Mouse (Mus musculus) right cerebral cortex, postnatal 14 days (tissue): Measurements from ENCODE around the gene Sbf2.
"Not testable (repeated sequence)": the region's sequence is repeated elsewhere in the genome, so short reads cannot be mapped to it uniquely, and the experiment has no call there.

ENCODE experiments used
- DNase-seq: peaks from one replicate; pipeline ENCODE4 v3.0.0; 2022

Gene Sbf2

DNA sequence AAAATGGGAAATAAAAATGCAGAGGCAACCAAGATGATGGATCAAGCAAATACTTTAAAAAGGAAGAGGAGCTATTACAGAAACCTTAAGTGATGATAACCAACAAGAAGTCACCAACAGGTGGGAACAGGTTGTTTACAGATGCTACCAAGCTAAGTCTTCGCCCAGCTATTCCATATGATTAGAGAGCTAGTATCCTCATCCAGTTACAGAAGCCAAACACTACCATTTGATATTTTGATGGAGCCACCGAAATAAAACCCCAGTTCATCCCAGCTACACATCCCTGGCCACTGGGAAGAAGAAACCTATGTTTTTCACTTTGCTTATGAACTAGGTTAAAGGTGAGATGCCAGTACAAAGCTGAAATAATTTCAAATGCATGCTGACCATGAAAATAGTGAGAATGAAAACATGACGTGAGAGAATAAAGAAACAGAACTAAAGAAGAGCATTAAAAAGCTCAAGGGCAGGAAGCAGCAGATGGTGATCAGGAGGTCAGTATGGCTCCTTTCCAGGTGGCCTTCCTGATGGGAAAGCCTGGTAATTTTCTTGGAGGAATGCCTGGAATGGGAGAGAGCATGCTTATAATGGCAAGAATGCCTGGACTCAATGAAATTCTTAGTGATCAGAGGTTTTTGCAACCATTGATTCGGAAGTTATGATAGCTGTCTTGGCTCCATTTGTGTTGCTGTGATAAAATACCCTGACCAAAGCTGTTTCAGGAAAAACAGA lies 48.7 kb downstream of the Sbf2 start:
- no peak for DNase-seq

DNA sequence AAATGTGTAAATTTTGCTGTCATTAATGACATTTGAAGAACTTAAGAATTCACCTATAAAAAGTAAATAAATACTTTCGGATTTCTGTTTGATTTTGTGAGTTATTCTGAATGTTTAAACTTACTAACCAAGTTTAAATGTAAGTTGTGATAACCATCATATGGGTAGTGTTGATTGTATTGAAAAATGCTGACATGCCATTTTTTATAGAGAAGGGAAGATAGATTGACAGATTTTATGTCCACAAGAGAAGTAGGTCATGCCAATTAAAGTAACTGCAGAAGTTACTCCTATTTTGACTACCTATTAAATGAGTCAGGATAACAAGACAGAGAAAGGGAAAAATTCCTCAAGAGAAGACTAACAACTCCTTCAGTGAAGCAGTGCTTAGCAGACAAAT lies 53.1 kb downstream of the Sbf2 start:
- DNase-seq: no peak

DNA sequence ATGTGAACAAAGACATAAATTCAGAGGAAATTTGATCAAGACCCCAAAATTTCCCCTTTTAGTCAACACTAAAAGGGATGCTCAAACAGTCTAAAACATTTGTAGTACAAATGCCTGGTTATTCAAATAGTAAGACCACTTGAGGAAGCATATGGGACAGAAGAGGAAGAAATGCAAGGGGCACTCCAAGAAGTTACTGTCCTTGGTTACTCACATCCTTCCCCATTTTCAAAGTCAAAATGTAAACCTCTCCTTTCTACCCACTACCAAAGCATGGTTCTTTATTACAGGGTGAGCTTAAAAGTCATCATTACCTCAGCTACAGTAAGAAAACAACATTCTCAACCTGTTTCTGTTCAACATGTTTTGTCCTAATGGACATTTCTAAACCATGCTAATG lies 57.7 kb downstream of the Sbf2 start:
- no peak for DNase-seq

DNA sequence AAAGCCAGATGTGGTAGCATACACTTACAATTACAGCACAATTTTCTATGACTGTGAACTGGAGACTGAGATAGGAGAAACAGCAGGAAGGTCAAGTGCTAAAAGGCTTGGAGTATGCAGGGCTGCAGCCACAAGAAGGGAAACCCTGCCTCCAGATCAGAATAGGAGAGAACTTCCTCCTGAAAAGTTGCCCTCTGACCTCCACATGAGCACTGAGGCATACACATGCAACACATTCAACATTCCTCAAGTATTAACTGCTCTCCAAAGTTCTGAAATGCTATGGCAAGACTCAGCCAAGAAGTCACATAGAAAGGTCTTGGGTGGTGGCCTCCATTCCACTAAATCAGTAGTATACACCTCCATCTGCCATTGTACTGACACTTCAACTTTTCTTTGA lies 58.5 kb downstream of the Sbf2 start:
- no peak for DNase-seq

DNA sequence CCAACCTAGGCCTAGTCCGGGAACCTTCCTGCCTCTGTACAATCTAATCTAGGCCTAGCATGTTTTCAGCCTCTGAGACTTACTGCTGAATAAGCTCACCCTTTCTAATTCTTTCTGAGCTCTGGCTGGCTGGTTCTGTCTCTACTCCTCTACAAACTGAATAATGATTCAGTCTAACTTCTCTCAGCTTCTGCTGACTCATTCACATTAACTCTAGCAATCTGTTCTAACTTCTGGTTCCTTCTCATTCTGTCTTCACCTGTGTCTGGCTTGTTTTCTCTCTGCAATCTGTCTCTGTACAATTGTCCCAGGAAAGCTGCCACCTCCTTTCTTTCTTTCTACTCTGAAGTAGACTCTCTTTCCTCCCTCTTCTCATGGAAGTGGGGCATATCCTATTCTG lies 59.5 kb downstream of the Sbf2 start:
- no peak for DNase-seq

DNA sequence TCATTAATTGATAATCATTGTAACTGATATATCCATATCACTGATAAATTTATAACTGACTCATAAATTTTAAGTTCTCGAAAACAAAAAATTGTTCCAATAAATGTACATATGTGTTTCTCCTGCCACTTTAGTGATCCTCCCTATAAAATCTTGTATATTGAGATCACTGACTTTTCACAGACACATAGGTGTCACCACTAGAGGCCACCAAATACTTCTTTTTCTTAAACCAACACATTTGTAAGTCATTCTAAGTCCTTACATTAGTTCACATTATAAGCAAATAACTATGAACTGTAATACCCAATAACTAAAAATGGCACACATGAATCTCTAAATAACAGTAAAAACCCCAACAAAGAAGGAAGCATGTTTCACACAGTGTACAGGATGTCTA lies 66.5 kb downstream of the Sbf2 start:
- no peak for DNase-seq

DNA sequence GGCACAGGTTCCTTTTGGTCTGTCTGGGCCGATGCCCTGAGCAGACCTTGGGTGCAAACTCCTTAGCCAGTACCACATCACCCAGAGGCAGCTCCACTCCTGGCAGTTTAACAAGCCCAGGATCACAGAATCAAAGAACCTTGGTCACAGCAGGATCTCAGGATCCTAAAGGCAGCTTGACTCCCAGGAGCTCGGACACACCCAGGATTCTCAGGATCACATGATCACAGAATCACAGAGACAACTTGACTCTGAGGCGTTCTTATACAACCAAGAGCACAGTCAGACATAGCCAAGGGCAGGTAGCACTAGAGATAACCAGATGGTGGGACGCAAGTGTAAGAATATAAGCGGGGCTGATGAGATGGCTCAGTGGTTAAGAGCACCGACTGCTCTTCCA lies 71.4 kb downstream of the Sbf2 start:
- DNase-seq: no peak

DNA sequence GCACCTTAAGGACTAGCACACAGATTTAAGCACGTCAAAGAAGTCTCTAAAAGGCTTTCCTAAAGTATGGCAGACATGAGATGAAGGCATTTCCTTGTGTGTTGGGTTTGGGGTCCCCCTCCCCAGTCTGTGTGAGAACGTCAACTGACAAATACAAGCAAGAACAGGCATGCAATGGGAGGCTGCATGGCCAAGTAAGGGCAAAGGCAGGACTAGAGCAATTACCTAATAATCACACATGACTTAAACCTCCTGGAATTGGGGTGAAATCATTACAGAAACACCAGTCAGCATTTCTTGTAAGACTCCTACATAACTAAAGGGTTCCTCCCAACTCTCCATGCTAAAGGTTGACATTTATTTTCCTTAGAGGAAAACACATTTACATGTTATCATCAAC lies 75.5 kb downstream of the Sbf2 start:
- no peak for DNase-seq

DNA sequence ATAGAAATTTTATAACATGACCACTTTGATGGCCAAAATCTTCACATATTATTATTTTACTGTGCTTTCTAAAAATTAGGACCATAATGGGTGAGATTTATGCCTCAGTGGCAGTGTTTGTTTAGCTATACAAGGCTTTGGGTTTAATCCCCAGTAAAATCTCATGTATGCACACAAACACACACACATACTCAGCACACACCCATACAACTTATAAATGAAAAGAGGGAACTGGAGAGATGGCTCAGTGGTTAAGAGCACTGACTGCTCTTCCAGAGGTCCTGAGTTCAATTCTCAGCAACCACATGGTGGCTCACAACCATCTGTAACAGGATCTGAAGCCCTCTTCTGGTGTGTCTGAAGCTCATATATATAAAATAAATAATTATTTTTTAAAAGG lies 84.4 kb downstream of the Sbf2 start:
- not testable (repeated sequence) for DNase-seq

DNA sequence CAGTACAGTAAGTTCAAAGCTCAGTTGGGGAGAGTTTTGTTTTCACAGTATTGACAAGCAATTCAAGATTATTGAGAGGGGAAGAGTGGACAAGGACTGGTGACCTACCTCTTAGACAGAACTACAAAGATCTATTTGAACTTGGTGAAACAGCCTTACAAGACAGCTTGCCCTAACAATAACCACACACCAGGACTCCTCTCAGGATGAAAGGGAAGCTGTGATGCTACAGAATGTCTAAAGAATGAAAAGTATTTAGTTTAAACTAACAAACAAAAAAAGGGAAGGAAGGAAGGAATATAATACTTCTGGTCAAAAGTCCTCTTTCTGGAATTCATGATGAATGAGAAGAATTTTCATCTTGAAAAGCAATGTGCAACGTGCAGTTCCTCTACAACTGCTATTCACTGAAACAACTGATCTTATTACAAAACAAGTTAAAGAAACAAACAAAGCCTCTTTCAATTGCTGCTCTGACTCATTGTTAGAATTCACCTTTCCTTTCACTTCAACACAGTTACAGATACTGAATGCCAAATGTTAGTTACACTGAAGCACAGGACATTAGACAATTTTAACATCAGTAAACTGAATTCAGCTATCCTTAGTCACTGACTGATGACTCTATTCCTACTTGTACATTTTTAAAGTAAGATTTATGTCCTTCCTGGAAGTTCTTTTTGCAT lies 89.5 kb downstream of the Sbf2 start:
- DNase-seq: no peak

DNA sequence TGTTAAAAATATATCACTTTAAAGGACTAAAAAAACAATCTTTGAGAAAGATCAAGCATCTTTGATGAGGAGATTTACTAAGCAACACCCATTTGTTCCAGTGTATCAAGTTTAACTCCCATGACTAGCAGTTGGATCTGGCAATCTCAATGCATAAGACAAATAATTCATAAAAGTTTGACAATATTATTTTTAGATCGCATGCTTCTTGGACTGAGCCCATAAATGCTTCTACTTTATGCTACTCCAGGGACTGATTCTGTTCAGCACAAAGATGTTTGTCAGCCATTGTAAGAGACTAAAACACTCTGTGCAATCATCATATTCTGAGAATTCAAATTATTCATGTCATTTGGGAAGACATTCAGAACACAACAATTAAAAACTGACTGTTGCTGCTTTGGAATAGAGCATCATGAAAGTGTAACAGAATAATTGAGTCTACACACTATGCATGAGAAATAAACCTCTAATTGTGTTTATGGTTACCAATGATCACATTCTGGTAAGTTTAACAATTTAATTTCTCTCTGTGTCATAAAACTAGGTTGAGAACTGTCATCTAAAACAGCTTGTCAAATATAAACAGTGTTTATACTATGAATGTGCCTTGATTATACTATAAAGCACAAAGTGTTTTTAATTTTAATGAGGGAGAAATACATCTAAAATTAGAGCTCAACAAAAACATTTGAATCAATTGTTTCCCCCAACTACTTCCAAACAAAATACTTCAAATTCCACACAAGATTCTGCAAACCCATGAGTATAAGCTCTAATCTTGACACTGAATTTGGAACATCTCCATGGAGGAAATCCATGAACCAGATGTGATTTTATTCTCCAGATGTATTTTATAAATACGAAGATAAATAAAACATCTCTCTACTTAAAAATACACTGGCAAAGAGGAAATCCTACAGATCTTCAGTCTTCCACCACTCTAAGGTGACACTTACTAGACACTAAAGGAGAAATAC lies 98.2 kb downstream of the Sbf2 start:
- DNase-seq: no peak

DNA sequence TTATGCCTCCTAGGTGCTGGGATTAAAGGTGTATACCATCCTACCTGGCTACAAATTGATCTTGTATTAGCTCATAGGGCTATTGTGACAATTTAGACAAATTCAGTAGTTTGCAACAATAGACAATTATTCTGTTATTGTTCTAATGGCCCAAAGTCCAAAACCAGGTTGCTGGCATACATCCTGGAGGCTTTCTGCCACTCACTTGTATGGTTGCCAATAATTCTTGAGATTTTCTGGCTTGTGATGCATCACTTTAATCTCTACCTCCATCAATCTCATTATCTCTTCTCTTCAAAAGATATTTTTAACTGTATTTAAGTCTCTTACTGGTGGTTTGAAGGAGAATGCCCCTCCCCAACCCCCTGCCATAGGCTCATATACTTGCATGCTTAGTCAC lies 100.6 kb downstream of the Sbf2 start:
- no peak for DNase-seq

DNA sequence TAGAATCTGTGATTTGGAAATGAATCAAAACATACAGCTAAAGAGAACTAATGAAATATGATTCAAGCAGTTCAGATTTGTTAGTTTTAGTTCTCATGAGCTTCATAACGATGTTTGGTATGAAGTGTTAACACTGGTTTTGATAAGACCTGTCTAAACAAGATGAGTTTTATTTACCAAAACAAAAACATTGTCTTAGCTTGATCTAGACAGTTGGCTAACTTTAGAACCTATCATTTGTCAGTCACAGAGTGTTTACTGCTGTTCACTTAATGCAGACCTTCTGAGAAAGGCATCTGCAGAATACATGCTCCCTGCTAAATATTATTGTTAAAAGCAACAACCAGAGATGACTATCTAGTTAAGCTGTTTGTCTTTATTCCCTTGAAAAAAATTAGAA lies 116.1 kb downstream of the Sbf2 start:
- no peak for DNase-seq

DNA sequence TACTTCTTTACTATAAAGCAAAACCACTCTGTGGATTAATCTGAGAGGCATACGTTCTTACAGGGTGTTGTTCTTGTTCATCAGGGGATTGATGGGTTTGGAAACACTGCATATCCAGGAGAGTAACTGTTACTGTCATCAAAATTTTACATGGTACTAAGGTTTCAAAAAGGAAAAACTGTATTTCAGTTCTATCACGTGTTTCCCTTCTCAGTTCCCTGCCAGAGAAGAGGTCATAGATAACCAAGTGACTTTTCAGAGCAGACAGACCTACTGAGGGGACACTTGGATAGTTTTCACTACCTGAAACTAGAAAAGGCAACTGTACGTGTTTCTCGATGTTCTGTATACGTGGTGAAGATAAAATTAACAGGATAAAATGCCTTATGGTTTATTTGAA lies 123.7 kb downstream of the Sbf2 start:
- no peak for DNase-seq

DNA sequence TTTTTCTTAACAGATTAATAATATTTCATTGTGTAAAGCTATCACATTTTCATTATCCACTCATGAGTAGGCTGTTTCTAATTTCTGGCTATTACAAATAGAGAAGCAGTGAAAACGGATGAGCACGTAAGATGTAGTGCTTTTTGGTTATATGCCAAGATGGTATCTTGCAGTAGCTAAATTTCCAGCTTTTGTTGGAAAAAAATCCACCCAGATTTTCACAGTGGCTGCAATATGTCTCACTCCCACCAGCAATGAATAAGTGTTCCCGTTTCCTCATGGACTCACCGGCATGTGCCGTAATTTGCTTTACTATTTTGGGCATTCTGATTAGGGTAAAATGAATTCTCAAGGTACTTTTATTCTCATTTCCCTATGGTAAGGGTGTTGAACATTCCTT lies 129.7 kb downstream of the Sbf2 start:
- no peak for DNase-seq

DNA sequence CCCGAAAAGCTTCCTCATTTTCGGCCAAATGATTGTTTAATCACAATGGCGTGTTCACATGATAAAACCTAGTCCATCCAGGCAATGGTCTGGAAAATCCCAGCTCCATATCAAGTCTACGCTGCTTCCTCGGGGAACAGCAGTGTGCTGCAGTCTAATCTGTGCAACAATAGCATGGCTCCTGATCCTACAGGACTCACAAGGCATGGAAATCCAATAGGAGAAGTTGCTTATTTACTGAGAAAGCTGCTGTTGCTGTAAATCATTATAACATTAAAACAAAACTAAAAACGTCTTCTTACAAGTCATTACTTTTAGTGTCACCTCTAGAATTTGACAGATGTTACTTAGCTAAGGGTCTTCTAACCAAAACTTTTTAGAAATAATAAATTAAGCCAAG lies 143.7 kb downstream of the Sbf2 start:
- no peak for DNase-seq

DNA sequence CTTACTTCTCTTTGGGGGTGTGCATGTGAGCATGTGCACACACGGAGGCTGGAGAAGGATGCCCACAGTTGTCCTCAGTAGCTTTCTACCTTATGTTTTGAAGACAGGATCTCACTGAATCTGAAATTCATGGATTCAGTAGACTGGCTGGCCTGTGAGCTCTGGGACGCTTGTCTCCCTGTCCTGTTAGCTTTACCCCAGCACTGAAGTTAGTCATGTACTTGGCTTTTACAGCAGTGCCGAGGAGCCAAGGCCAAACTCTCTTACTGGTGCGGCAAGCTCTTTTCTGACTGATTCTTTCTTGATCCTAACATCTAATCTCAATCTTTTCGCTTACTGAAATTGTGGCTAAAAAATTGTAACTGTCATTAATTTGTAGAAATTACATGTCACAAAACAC lies 151.3 kb downstream of the Sbf2 start:
- no peak for DNase-seq

DNA sequence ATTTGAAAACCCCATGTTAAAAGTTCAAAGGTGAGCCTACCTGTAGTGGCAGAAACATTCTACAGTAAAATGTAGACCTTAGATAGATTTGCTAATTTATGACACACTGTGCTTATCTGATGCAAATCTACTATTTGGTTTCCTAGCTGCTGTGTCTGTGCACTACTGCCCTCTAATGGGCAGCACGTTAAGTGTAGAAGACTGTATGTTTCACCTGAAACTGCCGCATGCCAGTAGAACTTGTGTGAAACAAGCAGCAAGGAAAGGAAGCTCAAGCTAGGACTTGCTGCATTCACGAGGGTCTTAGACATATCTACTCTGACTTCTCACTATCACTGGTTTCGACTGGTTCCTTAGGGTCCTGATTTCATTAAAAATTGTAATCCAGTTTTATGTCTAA lies 182.4 kb downstream of the Sbf2 start:
- peak; percentile 51 for DNase-seq

DNA sequence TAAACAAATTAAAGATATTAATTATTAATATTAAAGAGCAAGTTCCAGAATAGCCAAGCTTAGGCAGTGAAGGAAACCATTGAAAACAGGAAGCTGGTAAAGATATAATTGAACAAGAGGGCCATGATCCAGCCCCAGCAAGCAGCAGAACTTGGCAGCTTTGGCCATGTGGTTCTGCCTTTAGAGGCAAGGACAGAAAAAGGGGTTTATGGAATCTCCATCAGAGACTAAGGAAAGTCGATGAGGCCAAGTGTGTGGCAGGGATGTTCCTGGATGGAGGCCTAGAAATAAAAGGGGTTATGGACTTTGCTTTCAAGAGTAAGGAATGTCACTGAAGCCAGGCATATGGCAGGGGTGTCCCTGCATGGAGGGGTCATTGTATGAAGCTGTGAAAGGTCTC lies 198.4 kb downstream of the Sbf2 start:
- no peak for DNase-seq

DNA sequence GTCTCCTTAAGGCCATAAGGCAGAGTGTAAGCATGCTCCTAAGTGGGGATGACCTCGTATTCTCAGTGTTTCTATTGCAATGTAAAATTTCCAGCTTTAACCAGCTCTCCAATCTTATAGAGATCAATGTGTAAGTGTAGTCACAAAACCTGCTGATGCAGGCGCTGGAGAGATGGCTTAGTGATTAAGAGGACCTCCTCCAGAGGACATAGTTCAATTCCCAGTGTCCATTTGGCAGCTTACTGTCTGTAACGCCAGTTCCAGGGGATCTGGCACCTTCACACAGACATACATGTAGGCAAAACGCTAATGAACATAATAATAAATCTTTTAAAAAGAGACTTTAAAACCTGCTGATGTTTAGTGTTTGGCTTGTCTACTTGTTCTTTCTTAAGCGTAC lies 200.4 kb downstream of the Sbf2 start:
- no peak for DNase-seq

DNA sequence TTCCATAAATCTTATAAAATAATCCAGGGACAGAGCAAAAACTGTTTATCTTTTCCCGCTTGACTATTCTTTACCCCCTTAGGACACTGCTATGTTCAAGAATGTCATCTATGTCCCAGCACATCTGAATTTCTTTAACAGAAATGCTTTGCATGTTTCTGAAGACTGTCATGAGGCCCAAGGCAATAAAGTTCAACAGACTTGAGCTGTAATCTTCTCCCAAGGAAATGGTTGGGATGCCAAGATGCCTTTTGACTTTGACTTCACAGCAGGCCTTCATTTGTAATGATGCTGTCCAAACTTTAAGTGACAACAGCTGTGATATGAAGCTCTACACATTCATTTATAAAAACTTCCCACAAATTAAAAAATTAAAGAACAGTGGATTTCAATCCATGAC lies 212.6 kb downstream of the Sbf2 start:
- no peak for DNase-seq

DNA sequence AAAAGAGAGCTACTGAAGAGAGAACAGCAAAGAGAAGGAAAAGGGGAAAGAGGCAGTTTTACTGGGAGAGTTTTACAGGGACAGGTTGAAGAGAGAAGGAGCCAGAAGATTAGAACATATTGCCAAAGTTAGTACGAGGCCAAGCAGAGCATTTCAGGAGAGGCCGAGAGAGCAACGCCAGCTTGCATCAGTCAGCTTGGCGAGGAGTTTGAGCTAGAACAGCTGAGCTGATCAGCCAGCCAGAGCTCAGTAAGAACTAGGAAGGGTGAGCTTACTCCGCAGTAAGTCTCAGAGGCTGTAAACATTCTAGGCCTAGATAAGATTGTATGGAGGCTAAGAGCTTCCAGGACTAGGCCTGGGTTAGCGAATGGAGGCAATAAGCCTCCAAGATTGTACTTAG lies 222.1 kb downstream of the Sbf2 start:
- DNase-seq: no peak

DNA sequence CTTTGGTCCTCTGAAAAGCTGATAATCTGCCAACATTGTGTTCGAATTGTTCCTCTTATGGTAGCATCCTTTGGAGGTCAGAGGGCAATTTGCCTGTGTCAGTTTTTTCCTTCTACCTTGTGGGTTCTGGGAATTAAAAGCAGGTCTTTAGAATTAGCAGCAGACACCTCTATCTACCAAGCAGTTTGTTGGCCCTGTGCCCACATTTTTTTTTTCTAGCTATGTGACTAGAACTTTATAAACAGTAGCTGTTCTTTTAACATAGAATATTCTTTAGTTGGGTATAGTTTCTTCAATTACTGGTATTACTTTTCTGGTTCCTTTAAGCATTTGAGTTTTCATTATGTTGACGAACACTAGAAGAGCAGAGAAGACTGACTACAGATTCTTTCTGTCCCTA lies 223.1 kb downstream of the Sbf2 start:
- no peak for DNase-seq

DNA sequence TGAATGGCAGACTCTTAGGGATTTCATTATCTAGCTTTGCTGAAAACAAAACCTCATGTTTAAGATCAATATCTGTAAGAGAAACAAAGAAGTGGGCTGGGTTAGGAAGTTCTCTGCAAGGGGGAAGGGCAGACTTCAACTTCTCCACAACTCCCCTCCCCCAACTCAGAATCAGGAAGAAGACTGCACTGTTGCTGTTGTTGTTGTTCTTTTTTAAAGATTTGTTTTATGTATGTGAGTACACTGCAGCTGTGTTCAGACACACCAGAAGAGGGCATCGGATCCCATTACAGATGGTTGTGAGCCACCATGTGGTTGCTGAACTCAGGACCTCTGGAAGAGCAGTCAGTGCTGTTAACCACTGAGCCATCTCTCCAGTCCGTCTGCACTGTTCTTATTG lies 225.8 kb downstream of the Sbf2 start:
- not testable (repeated sequence) for DNase-seq
